Mouse (Mus musculus) embryonic facial prominence, embryonic 14.5 days (tissue): ENCODE measurements around the gene Npl. TPM values are rescaled to one million over a fixed set of nuclear protein-coding genes. Genes with fewer than 3 reads are reported as not detected.

ENCODE experiments used
- ATAC-seq: fragments of 200-750 bp; cut with Nextera tagmentation; 2 replicates; pipeline ENCODE4 v1.8.0; 2017; ENCODE audit warnings: low read depth, moderate number of reproducible peaks, moderate TSS enrichment
- DNase-seq: peaks from one replicate; pipeline ENCODE4 v3.0.0-alpha.2; 2015; ENCODE audit warnings: low spot score
- H3K27ac ChIP-seq: fragments of 300-500 bp; sonication (generic); replicated peaks from 2 replicates; pipeline ENCODE4 v1.5.1; 2014; ENCODE audit warnings: low read depth, mild to moderate bottlenecking, low read length, moderate library complexity
- H3K27me3 ChIP-seq: fragments of 300-500 bp; sonication (generic); replicated peaks from 2 replicates; pipeline ENCODE4 v1.6.1; 2014; ENCODE audit warnings: low read length; ENCODE audit not compliant: control insufficient read depth, insufficient read depth
- H3K36me3 ChIP-seq: fragments of 300-500 bp; sonication (generic); 2 replicates; pipeline ENCODE4 v1.6.1; 2014; ENCODE audit warnings: low read length, mixed read lengths; ENCODE audit not compliant: control insufficient read depth, insufficient read depth
- H3K4me1 ChIP-seq: fragments of 300-500 bp; sonication (generic); 2 replicates; pipeline ENCODE4 v1.6.1; 2014; ENCODE audit warnings: antibody characterized with exemption, low read length; ENCODE audit not compliant: control insufficient read depth, insufficient read depth
- H3K4me2 ChIP-seq: fragments of 300-500 bp; sonication (generic); 2 replicates; pipeline ENCODE4 v1.6.1; 2014; ENCODE audit warnings: low read depth, mild to moderate bottlenecking, low read length, moderate library complexity, mixed read lengths
- H3K4me3 ChIP-seq: fragments of 300-500 bp; sonication (generic); 2 replicates; pipeline ENCODE4 v1.5.1; 2014; ENCODE audit warnings: low read depth, mild to moderate bottlenecking, low read length
- H3K9ac ChIP-seq: fragments of 300-500 bp; sonication (generic); 2 replicates; pipeline ENCODE4 v1.6.1; 2014; ENCODE audit warnings: low read depth, mild to moderate bottlenecking, low read length, moderate library complexity, mixed read lengths
- H3K9me3 ChIP-seq: fragments of 300-500 bp; sonication (generic); 2 replicates; pipeline ENCODE4 v1.6.1; 2016; ENCODE audit warnings: low read length; ENCODE audit not compliant: control insufficient read depth
- WGBS: fragments of 180-500 bp; shearing (Covaris S2); extraction: QIAGEN DNeasy Blood & Tissue Kit; methylation state at CpG from one replicate; pipeline ENCODE4 v1.1.7; 2014; 5-methylcytosine and 5-hydroxymethylcytosine counted together
- polyA plus RNA-seq: library from polyadenylated mRNA; unstranded; fragments of >200 nt; fragmentation: Nextera tagmentation; extraction: Ambion mirVana; gene quantifications from 2 replicates; pipeline ENCODE4 v1.2.1, GENCODE M21; 2014

Gene Npl
- polyA plus RNA-seq, 1 experiment from 2014 or later, result 14.9 TPM

GRCm38 (mm10) chr1:153583189-153583588, 33.3 kb upstream of the Npl start:
- H3K4me1 ChIP-seq, result no peaks in the 10 kb centered on the region; the same call in 1 of the 2 replicates
- H3K27ac ChIP-seq, result no peak overlapping the region
- 77% methylated on average over 4 of the region's 4 CpGs for WGBS
- DNase-seq (no peak), ATAC-seq (no peak)
- no peak overlapping the region for H3K9ac ChIP-seq
- no peak overlapping the region for H3K4me2 ChIP-seq
- H3K36me3 ChIP-seq, result no peaks in the 10 kb centered on the region
- no peaks in the 10 kb centered on the region for H3K27me3 ChIP-seq
- H3K9me3 ChIP-seq, result no peaks in the 10 kb centered on the region
- H3K4me3 ChIP-seq, result no peak overlapping the region

DNA sequence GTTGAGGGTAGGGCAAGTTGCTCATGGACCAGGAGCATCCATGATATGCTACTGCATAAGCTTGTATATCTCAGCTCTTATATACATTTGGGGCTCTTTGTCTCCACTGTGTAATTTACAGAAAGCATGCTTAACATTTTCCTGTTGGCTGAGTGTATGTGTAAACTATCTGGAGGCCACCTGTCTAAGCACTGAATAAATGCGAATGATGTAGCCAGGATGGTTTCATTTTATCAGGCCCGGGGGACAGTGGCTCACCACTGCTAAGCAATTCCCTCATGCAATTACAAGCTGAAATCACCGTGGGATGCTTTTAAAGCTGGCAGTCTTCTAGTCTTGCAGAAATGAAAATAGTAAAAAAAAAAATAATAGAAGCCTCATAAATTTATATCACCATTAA, 24.9 kb upstream of the Npl start:
- no peaks in the 10 kb centered on the region for H3K27me3 ChIP-seq
- peak; percentile 28 for DNase-seq
- 42% methylated on average over 3 of the region's 3 CpGs for WGBS
- no peak overlapping the region for H3K9ac ChIP-seq
- ATAC-seq, result 0 out of 2 replicates have a peak, but pooled peaks have one; percentile 30
- H3K9me3 ChIP-seq, result no peaks in the 10 kb centered on the region
- H3K27ac ChIP-seq, result no peak overlapping the region
- H3K4me2 ChIP-seq, result no peak overlapping the region
- no peaks in the 10 kb centered on the region for H3K36me3 ChIP-seq
- H3K4me1 ChIP-seq, result no peaks in the 10 kb centered on the region
- H3K4me3 ChIP-seq, result no peak overlapping the region

- H3K27ac ChIP-seq, result no peak overlapping the region
- no peaks in the 10 kb centered on the region for H3K36me3 ChIP-seq
- no peaks in the 10 kb centered on the region for H3K27me3 ChIP-seq
- no peak overlapping the region for H3K9ac ChIP-seq
- no peaks in the 10 kb centered on the region for H3K4me1 ChIP-seq
- 60% methylated on average over 4 of the region's 4 CpGs for WGBS
- no peak overlapping the region for H3K4me2 ChIP-seq
- ATAC-seq (no peak; the same call in 1 of the 2 replicates), DNase-seq (peak; percentile 71)
- H3K9me3 ChIP-seq, result no peaks in the 10 kb centered on the region
- no peak overlapping the region for H3K4me3 ChIP-seq
Measured at GRCm38 (mm10) chr1:153572271-153573043, 22.6 kb upstream of the Npl start.

GRCm38 (mm10) chr1:153565701-153566100, 15.9 kb upstream of the Npl start:
- Histone ChIP-seq H3K9ac (no peak overlapping the region), H3K4me2 (no peak overlapping the region), H3K36me3 (no peaks in the 10 kb centered on the region), H3K9me3 (no peaks in the 10 kb centered on the region), H3K4me1 (no peaks in the 10 kb centered on the region), H3K4me3 (no peak overlapping the region), H3K27me3 (no peaks in the 10 kb centered on the region), H3K27ac (no peak overlapping the region)
- WGBS, result 61% methylated on average over 8 of the region's 8 CpGs
- ATAC-seq (no peak; the same call in 1 of the 2 replicates), DNase-seq (peak; percentile 40)

DNA sequence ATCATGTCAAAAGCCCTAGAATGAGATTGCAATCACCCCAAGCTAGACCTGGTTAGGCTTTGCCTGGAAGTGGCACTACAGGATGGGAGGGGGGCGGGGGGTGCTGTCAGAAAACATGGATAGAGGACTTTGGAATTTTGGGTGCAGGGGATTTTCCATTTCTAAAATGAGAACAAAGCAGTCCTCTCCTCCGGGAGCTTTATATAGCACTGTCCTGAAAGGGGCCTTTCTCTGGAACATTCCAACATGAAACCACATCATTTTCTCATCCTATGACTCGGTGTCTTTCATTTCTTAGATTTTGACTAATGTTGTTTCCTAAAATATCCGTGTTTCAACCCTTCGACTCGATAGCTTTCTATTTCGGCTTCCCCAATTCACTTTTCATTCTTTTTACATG, 14.9 kb upstream of the Npl start:
- H3K4me3 ChIP-seq, result no peak overlapping the region
- H3K4me1 ChIP-seq, result no peaks in the 10 kb centered on the region; the same call in 1 of the 2 replicates
- no peak for ATAC-seq
- 83% methylated on average over 7 of the region's 7 CpGs for WGBS
- H3K27ac ChIP-seq, result no peak overlapping the region
- H3K9me3 ChIP-seq, result no peaks in the 10 kb centered on the region
- no peaks in the 10 kb centered on the region for H3K36me3 ChIP-seq
- no peak for DNase-seq
- H3K27me3 ChIP-seq, result no peaks in the 10 kb centered on the region
- no peak overlapping the region for H3K9ac ChIP-seq
- no peak overlapping the region for H3K4me2 ChIP-seq

DNA sequence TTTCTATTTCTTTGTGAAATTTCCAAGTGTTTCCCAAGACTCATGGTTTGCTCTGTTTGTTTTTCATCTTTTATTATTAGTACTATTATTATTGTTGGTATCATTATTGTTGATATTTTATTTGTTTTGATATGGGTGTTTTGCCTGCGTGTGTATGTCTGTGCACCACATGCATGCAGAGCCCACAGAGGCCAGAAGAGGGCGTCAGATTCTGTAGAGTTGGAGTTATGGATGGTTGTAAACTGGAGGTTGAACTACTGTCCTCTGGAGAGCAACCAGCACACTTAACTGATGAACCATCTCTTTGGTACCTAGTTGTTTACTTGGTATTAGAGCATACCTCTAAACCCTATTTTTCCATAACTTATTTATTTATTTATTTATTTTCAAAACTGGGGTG, 13.8 kb upstream of the Npl start:
- WGBS, result 49% methylated on average over 2 of the region's 2 CpGs
- H3K9ac ChIP-seq, result no peak overlapping the region
- ATAC-seq (no peak), DNase-seq (no peak)
- H3K9me3 ChIP-seq, result no peaks in the 10 kb centered on the region
- H3K27me3 ChIP-seq, result no peaks in the 10 kb centered on the region
- H3K4me1 ChIP-seq, result no peaks in the 10 kb centered on the region; the same call in 1 of the 2 replicates
- H3K36me3 ChIP-seq, result no peaks in the 10 kb centered on the region
- H3K4me3 ChIP-seq, result no peak overlapping the region
- no peak overlapping the region for H3K4me2 ChIP-seq
- no peak overlapping the region for H3K27ac ChIP-seq

DNA sequence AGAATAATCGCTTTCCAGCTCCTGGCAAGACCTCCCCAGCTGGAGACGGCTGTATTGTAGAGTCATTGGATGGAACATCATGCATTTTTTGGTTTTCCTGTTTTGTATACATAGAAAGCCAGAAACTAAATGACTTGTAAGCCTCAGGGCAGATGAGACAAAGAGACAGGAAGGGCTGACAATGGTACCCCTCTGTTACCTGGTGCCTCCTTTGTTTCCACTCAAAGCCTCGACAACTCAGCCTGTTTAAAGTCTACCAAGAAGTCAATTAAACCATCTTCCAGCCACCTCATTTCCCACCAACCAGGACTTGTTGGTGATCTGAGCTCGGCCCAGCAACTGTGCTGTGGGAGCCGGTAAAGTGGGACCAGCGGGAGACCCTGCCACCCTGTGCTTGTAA, 11.0 kb upstream of the Npl start:
- Histone ChIP-seq H3K4me1 (no peaks in the 10 kb centered on the region; the same call in 1 of the 2 replicates), H3K4me3 (no peak overlapping the region), H3K9ac (no peak overlapping the region), H3K27ac (no peak overlapping the region), H3K9me3 (no peaks in the 10 kb centered on the region), H3K27me3 (no peaks in the 10 kb centered on the region), H3K4me2 (no peak overlapping the region), H3K36me3 (no peaks in the 10 kb centered on the region)
- ATAC-seq (no peak), DNase-seq (no peak)
- 47% methylated on average over 6 of the region's 6 CpGs for WGBS

DNA sequence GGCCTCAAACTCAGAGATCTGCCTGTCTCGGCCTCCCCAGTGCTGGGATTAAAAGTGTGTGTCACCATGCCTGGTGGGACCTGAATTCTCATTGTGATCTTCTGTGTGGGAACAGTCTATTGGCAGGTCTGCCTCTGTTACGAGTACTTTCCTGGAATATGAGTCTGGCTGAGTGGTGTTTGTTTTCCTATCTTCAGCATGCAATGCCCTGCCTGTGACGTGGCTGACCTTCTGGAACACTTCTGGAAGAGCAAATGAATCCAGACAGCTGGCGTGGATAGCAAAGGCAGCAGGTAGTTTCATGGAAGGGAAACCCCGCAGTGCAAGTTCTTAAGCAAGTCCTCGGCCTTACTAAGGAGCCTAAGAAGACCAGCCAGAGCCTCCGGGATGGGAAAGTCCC, 9.9 kb upstream of the Npl start:
- Histone ChIP-seq H3K4me1 (no peaks in the 10 kb centered on the region; the same call in 1 of the 2 replicates), H3K9ac (no peak overlapping the region), H3K27ac (no peak overlapping the region), H3K36me3 (no peaks in the 10 kb centered on the region), H3K4me3 (no peak overlapping the region), H3K4me2 (no peak overlapping the region), H3K27me3 (no peaks in the 10 kb centered on the region), H3K9me3 (no peaks in the 10 kb centered on the region)
- no peak for ATAC-seq
- WGBS, result 56% methylated on average over 7 of the region's 7 CpGs
- no peak for DNase-seq

- H3K27ac ChIP-seq, result no peak overlapping the region
- no peaks in the 10 kb centered on the region for H3K9me3 ChIP-seq
- H3K4me1 ChIP-seq, result no peaks in the 10 kb centered on the region; the same call in 1 of the 2 replicates
- H3K9ac ChIP-seq, result no peak overlapping the region
- DNase-seq, result peak; percentile 73
- 22% methylated on average over 9 of the region's 9 CpGs for WGBS
- no peak for ATAC-seq
- no peaks in the 10 kb centered on the region for H3K36me3 ChIP-seq
- no peaks in the 10 kb centered on the region for H3K27me3 ChIP-seq
- no peak overlapping the region for H3K4me3 ChIP-seq
- no peak overlapping the region for H3K4me2 ChIP-seq
Measured at GRCm38 (mm10) chr1:153559126-153559647, 9.3 kb upstream of the Npl start.
